ENCODE assay signal across 8 mouse cellular contexts in the genomic region with DNA sequence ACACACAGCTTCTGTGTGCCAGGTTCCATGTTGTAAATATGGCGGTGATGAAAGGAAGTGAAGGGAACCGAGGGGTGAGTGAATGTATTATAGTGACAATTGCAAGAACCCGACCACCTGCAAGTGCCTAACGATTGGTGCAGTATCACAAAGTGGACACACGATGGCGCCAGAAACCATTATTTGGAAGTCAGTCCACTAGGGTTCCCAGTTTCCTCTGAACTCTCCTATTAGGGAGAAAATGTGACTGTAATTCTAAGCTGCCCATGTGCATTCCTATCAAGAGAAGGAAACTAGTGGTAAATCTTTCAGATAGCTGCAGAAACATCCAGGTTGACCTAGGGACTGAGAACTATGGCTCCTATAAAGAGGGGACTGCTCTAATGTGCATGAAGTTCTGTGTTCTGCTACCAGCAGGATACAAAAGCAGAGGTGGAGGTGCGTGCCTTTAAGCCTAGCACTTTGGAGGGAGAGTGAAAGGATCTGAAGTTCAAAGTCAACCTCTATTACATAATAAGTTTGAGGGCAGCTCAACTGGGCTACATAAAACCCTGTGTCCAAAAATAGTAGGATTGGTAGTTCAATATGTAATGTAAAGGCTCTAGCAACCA. TPM values are rescaled to one million over a fixed set of nuclear protein-coding genes. Genes with fewer than 3 reads are reported as not detected.
DNase-seq lines count a peak whose midpoint lies in the region; ATAC-seq lines count a peak whose summit lies in the region.
"Had no signal": no experiment of that assay in that cellular context is flagged by ENCODE, and none has a peak within 500 bp of the region (broad histone marks: within the 10 kb centered on the region; RNA-seq: fewer than 3 reads in every experiment).

No protein-coding gene starts in this region.

- 9% methylated on average over 7 of the region's 7 CpGs for WGBS in forebrain, embryonic 14.5 days

- no peaks in the 10 kb centered on the region for H3K9me3 ChIP-seq in forebrain, embryonic 14.5 days (replicated peaks; ENCODE audit: control insufficient read depth, low read length)

- DNase-seq in urinary bladder, postnatal 14 days (ENCODE audit: low spot score): peak; percentile 60
- no peak for DNase-seq in urinary bladder, postnatal 10 days (ENCODE audit: low spot score)
- DNase-seq in c-Kit-positive CD71-positive TER-119-positive erythroid progenitor cells, embryonic 14.5 days (ENCODE audit: low spot score): peak; percentile 25
- DNase-seq in forebrain, embryonic 14.5 days (ENCODE audit: low spot score): peak; percentile 92
- DNase-seq in kidney, adult 9 months: peak; percentile 64
- peak; percentile 34 to 47 for DNase-seq in lung, adult 18-20 months
- DNase-seq in retina, postnatal 1 day: peak; percentile 87

- no peak overlapping the region for H3K4me3 ChIP-seq in forebrain, embryonic 14.5 days (ENCODE audit: low read depth, low read length)
- H3K4me3 ChIP-seq: myocyte had no signal

- H3K27me3 ChIP-seq in forebrain, embryonic 14.5 days (replicated peaks; ENCODE audit: control insufficient read depth, insufficient read depth, low read length): peaks cover 11% of the 10 kb centered on the region

- no peaks in the 10 kb centered on the region for H3K4me1 ChIP-seq in forebrain, embryonic 14.5 days (ENCODE audit: control insufficient read depth, insufficient read depth, low read length)

- H3K36me3 ChIP-seq in forebrain, embryonic 14.5 days (ENCODE audit: control insufficient read depth, insufficient read depth, low read length): no peaks in the 10 kb centered on the region

- H3K9ac ChIP-seq in forebrain, embryonic 14.5 days (ENCODE audit: low read length): no peak overlapping the region

- no peak overlapping the region for H3K4me2 ChIP-seq in forebrain, embryonic 14.5 days (ENCODE audit: low read length)

- ATAC-seq in forebrain, embryonic 14.5 days: peak; percentile 51

- H3K27ac ChIP-seq in forebrain, embryonic 14.5 days (ENCODE audit: low read depth, low read length): no peak overlapping the region

RNA-seq across cellular contexts. Expression of a gene that starts 15.6 kb away (rescaled TPM):
- polyA plus RNA-seq in forebrain, embryonic 14.5 days (2014; fragmentation: Nextera tagmentation; extraction: Ambion mirVana): not detected in 2 replicates
